Mouse (Mus musculus): ENCODE measurements at regions not wholly inside any gene's neighbourhood (a gene's known extent, or its start where the extent isn't known, plus 50 kb on each side); places are given as distances from the start of the nearest gene placed in this dataset.

DNA sequence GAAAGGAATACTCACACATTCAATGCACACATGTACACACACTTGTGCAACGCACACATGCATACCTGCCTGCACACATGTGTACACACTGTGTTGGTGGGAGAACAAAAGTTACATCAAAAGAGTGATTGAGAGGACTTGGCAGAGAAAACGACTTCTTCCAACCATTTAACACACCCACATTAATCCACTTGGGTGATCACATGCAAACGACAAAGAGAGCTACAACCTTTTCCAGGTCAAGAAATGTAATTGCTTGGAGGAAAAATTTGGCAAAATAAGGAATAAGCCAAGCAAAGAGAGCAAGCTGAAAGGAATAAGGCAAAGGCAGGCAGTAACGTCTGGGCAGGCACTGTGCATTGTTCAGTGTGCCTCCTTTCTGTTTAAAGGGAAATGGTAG, 67.3 kb downstream of the C1d start:
- no peak for DNase-seq (ENCODE audit: low read depth, low spot score)

DNA sequence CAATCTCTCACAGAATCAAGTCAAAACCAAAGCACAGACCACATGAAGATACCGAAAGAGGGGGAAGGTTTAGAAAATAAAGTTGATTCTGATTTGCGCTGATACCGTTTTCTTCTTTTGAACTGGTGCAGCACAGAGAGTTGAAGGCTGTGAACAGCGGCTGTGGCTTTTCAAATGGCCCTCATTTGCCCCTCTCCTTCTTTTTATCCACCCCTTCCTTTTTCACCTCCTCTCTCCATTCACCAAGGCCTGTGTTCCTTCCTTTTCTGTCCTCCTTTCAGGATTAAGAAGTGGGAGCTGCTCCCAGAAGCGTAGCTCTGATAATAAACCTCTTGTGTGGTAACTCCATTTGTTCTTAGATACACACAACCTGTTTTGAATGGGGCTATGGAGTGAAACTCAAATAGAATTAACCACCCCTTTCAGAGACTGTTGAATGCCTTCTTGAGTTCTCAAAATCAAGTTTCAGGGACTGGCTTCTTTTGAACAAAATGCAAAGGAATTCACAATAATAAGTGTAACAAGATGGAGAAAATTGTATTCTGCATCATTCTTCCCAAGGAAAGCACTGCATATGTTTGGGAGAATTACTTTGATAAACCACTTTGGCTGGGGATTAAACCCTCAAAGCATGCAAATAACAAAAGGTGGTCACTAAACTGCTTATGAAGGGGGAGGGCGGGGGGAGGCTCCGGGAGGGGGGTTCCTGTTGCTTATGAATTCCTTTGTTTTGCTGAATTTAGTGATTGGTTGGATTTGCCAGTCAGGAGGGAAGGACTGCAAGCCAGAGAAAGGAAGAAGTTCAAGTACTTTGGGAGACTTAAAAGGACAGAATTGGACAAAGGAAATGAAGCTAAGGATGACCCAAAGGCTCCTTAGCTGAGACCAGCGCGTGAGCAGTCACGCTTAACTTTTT, 68.6 kb downstream of the C1d start:
- DNase-seq (ENCODE audit: low read depth, low spot score) = no peak

GRCm38 (mm10) chr11:17326695-17327094, 69.3 kb downstream of the C1d start:
- DNase-seq (ENCODE audit: low read depth, low spot score) = no peak

GRCm38 (mm10) chr11:17351476-17351875, 94.1 kb downstream of the C1d start:
- no peak for DNase-seq (ENCODE audit: low read depth, low spot score)

DNA sequence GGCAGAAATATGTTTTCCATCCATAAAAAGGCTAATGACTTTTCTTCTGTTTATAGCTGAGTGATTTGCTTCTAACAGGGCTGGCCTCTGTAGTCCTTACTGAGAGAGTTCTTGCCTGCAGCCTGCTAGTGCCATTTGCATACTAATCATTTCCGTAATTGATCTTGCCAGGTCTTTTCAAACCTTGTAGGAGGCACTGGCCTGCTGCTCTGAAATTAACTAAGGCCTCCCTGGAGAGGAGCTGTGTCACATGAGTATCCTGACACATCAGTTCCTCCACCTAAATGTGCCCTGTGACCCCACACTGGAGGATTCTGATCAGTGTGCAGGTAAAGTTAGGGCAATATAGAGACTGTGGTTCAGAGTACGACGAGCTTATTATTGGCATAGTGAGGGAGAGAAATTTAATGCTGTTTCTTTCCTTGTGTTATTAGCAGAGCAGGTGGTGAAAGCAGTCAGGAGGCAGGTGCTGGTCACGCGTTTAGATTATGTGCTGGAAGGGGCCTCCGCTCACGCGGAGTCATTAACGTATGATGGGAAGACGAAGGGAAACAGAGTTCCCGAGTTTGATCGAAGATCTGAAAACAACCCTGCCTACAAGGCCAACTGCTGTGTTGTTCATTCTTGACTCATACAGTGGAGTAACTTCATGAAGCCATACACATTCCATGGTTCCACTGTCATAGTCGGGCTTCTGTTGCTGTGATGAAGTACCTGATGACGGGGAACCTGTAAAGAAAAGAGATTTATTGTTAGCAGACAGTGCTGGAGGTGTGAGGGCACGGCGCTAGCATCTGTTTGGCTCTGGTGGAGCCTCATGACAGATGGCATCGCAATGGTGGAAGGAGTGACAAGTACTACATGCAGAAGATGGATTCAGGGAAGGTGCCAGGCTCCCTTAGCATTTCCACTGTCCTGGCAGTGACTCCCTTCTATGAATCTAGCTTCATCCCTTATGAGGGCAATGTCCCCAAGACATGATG, 95.1 kb downstream of the C1d start:
- DNase-seq (ENCODE audit: low read depth, low spot score) = no peak

GRCm38 (mm10) chr11:17359698-17360254, 102.4 kb downstream of the C1d start:
- DNase-seq (ENCODE audit: low read depth, low spot score) = no peak

DNA sequence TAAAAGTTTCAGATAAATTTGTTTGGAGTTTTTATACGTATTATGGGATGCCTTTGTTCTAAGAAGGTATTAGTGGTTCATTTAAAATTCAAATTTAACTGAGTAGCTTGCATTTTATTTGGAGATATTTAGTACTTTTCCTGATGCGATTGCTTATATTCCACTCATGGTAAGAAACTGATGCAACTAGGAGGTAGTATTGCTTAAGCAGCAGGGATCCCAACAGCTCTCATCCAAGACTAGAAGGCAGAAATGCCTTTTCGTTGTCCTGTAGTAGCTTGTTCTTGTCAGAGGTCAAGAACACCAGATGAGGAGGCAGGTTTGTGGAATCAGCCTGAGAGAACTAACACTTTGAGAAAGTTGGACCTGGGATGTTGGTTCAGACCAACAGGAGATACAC, 120.5 kb downstream of the C1d start:
- DNase-seq (ENCODE audit: low read depth, low spot score) = no peak

GRCm38 (mm10) chr11:17386756-17387155, 129.4 kb downstream of the C1d start:
- DNase-seq (ENCODE audit: low read depth, low spot score) = no peak

DNA sequence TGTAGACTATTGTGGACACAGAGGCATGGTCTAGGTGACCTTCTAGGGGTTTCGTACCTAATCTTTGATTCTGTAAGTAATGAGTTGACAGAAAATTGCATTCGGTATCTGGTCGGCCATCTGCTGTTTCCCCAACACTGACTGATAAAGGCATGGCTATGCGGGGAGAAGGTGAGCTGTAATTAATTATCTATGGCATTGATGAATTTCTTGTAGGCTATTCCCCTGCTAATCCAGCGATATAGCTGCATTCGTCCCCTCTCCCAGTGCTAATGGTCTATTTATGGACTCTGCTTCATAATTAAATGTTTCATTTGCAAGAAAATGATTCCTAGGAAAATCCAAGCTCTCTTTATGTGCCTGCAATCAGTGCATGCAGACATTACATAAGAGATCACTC, 136.5 kb downstream of the C1d start:
- no peak for DNase-seq (ENCODE audit: low read depth, low spot score)

DNA sequence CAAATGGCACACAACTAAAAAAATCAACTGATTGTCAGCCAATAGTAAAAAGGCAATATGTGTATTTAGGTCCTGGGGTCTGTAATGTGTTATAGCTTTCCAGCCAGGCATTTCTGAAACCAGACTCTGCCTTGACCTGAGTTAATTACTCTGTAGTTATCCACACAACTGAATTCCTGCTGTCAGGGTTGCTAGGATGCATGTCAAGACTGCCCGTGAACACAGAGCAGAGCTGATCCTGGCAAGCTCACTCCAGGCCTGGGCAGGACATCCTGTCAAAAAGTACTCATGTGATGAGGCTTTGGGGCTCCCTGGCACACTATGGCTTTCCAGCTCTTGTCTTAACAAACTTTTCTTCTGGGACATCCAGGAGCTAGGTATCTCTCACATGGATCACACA, 157.2 kb downstream of the C1d start:
- DNase-seq (ENCODE audit: low read depth, low spot score) = no peak

DNA sequence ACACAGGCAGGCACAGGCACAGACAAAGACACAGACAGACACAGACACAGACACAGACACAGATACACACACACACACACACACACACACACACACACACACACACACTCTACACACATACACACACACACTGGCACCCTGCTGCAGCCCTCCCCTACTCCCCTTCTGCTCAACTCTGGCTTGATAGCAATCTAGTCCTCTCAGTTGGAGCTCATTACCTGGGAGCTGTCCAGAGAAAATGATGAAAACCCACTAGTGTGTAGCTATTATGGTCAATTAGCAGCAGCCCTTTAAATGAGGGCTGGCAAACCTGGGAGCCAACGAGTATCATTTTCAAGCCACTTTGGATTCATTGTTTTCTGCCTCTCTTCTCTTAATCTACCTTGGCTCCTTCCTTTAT, 157.8 kb downstream of the C1d start:
- no peak for DNase-seq (ENCODE audit: low read depth, low spot score)

DNA sequence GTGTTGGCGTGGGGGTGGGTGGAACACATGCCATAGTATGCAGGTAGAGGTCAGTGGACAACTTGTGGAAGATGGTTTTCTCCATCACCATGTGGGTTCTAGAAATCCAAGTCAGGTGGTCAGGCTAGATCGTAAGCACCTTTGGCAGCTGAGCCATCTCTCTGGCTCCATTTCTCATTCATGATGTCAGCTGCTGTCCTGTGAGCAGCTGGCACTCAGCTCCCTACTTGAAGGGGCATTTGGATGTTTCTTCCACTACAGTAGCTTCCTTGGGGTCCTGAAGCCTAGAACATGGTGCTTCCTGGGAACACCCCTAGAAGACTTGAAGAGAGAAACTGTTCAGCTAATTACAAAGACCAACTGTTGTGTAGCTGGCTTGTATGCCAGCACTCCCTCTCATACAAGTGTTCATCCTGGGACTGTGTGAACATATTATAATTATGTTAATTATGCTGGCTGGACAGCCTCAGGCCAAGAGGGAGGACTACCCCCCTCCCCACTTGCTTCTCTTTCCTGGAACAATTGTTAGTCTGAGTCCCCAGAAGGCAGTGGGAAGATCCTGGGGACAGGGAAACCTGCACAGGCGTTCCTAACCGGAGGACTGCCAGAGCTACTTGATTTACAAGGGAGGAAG, 160.4 kb downstream of the C1d start:
- no peak for DNase-seq (ENCODE audit: low read depth, low spot score)

DNA sequence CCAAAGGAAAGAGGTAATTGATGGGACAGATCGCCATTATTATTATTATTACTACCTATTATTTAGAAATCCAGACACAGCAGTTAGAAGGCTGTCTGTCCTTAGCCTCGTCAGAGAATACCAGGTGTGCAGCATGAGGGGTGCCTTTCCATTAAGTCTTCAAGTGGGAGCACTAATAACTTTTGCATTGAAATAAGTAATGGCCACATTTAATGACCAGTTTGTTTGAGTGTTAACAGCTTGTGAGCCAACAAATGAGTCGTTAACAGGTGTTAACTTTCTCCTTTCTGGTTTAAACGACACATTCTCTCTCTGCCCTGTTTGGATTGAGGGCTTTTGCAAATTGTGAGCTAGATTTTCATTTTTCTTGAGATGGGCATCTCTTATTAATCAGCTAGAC, 184.8 kb downstream of the C1d start:
- DNase-seq (ENCODE audit: low read depth, low spot score) = no peak

DNA sequence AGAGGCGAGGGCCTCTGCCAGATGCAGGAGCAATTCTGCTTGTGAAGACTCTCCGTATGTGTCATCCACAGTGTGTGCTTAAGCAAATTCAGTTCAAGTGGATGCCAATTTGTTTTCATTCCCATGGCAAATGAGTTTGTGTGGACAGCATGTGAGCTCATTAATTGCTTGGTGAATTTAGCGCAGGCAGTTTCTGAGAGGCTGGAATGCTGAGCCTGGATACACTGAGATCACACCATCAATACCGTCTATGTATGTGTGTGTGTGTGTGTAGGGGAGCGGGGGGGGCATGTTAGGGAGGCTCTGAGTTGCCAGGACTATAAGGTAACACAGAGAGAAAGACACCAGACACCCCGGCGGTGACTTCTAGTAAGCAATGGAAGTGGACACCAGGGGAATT, 191.9 kb downstream of the C1d start:
- no peak for DNase-seq (ENCODE audit: low read depth, low spot score)

GRCm38 (mm10) chr11:17450360-17451045, 193.1 kb downstream of the C1d start:
- no peak for DNase-seq (ENCODE audit: low read depth, low spot score)

DNA sequence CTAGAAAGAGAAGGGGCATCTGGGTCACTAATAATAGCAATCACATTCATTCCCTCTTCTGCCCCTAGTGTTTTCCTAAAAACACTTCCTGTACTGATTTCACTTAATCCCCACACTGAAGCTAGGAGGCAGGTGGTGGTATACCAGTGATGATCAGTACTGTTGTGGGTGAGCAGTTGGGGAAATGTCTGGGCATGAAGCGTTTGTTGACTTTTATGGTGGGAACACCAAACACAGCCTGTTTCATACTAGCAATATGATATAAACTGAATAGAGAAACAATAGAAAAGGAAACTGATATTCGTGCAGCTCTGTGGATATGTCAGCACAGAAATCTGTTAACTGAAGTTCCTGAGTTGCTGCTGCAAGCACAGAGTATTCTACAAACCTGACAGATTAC, 194.1 kb downstream of the C1d start:
- DNase-seq (ENCODE audit: low read depth, low spot score) = no peak

DNA sequence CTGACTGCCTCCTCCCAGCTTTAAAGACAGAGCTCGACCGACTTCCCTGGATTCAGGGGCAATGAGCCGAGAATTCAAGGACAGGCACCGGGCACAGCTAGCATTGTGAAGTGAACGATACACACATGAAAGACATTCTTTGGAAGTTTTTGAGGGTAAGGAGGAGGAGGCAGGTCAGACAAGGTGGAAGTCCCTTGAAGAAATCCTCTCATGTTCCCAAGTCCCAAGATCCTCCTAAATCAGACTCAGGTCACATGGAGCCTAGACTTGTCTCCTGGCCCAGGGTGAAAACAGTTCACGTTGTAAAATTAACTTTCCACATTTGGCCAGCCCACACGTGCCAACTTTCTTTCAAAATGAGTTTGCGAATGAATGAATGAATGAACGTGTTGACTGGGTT, 196.2 kb downstream of the C1d start:
- DNase-seq (ENCODE audit: low read depth, low spot score) = no peak

DNA sequence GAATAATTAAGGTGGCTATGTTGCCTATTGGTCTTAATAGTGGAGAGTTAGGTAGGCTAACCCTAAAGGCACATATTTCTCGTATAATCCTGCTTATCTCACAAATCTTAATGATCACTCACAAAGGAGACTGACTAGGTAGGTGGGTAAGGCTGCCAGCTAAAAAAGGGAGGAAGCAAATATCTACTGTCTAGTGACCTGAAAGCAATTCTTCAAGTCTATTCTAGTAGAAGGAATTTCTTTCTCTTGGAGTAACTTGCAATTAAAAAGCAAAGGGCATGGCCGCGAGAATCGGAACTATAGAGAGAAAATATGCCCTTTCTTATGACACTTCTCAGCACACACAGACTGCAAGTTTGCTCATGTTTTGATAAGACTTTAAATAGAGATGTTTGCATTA, 201.6 kb downstream of the C1d start:
- DNase-seq (ENCODE audit: low read depth, low spot score) = no peak

- DNase-seq (ENCODE audit: low read depth, low spot score) = peak; percentile 18
These were observed 202.9 kb downstream of the C1d start for GRCm38 (mm10) chr11:17460024-17460919.

GRCm38 (mm10) chr11:17460920-17461279, 203.5 kb downstream of the C1d start:
- DNase-seq (ENCODE audit: low read depth, low spot score) = peak; percentile 28
